Mouse (Mus musculus) thymus, postnatal 10 days (tissue): ENCODE results near the gene Rbm6.

Experiments used
- DNase-seq, 2 experiments: peaks; one replicate each; pipeline ENCODE4 v3.0.0; 2021; ENCODE audit warnings: low spot score in 2 of 2

The Rbm6 gene

DNA sequence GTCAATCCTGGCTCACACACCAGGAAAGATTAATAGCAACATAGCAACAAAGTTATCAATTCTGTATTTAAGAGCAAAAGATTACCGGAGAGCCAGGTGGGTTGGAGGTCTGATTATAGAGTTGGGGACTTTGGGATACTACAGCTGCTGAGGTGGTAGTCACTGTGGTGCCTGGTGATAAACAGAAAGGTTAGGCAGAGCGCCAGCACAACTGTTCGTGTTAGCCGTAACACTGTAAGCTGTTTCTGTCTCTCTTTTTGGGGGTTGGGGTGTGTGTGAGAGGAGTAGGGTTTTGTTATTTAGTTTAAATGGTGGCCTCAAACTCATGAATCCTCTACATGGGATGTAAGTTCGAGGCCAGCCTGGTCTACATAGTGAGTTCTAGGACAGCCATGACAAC lies 122.7 kb downstream of the Rbm6 start:
- no peak for DNase-seq

DNA sequence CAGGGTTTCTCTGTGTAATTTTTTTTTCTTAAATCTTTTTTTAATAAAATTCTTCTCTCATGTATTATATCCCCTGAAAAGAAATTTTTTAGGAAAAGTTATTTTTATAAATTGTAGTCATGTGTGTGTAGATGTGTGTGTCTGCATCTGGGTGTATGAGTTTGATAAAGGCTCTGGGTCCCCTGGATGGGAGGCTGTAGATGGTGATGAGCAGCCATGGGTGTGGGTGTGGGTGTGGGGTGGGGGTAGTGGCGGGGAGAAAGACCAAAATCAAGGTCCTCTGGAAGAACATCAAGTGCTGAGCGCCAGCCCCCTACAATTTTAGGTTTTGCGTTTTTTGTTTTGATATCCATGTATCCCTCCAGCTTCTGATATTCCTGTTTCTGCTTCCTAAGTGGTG lies 125.0 kb downstream of the Rbm6 start:
- no peak for DNase-seq

- no peak for DNase-seq
Measured at GRCm38 (mm10) chr9:107747310-107747709, 125.7 kb downstream of the Rbm6 start.

DNA sequence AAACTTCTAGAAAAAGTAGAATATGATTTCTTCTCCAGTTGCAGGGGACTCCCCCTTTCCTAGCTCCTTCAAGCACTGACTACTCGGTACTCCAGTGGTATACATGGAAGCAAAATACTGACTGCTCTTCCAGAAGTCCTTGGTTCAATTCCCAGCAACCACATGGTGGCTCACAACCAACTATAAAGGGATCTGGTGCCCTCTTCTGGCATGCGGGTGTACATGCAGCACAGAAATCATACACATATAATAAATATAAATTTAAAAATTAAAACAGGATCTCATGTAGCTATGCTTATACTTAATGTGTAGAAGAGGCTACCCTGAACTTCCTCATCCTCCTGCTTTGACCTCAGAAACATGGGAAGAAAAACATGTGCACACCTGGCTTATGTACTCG lies 126.4 kb downstream of the Rbm6 start:
- DNase-seq: no peak

GRCm38 (mm10) chr9:107744061-107744460 lies 129.0 kb downstream of the Rbm6 start:
- no peak for DNase-seq

- DNase-seq: peak in 1 of 2 experiments; percentile 19
Measured at GRCm38 (mm10) chr9:107738841-107739202, 134.2 kb downstream of the Rbm6 start.

GRCm38 (mm10) chr9:107738020-107738840 lies 134.8 kb downstream of the Rbm6 start:
- peak; percentile 79 to 91 for DNase-seq

GRCm38 (mm10) chr9:107736185-107736485 lies 136.9 kb downstream of the Rbm6 start:
- DNase-seq: peak; percentile 50 to 59

DNA sequence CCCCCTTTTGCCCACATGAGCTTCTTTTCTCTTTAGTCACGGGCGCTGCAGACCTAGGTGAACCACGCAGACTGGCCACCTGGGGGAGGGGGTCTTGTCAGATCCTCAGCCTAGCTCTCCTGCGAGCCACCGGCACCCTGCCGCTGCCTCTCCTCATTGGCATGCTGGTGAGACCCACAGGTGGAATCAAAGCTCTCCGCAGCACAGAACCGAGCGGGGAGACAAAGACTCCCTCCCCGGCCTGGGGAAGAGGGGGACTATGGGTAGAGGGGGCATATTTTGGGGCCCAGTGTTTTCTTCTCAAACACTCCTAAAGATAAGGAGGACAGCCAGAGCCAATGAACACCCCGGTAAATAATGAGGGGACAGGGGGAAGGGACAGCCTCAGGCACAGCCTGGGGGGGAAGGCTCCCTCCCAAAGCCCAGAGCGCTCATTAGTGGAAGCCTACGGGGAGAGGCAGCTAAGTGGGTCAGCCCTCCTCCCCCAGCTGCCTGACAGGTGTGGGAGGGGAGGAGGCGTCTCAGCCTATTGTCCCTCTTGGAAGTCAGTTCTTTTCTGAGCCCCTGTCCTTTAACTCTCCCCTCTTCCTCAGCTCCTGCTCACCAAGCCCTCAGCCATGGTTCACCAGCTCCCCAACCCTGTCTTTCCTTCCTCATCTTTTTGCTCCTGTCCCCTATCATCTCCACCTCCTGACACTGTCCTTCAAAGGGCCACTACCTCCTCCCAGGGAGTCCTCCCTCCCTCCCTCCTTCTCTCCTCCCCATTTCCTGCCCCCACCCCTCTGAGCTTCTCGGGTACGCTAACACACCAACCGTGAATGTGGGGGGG lies 137.5 kb downstream of the Rbm6 start:
- peak; percentile 60 to 64 for DNase-seq

GRCm38 (mm10) chr9:107734567-107734971 lies 138.5 kb downstream of the Rbm6 start:
- no peak for DNase-seq

- no peak for DNase-seq
Measured at GRCm38 (mm10) chr9:107729709-107730108, 143.3 kb downstream of the Rbm6 start.

GRCm38 (mm10) chr9:107728919-107729670 lies 143.9 kb downstream of the Rbm6 start:
- no peak for DNase-seq

GRCm38 (mm10) chr9:107727041-107727440 lies 146.0 kb downstream of the Rbm6 start:
- no peak for DNase-seq

- DNase-seq: no peak
Measured at GRCm38 (mm10) chr9:107724796-107725195, 148.2 kb downstream of the Rbm6 start.

- DNase-seq: no peak
Measured at GRCm38 (mm10) chr9:107723794-107724531, 149.1 kb downstream of the Rbm6 start.
